Mouse (Mus musculus) G1E (cell line): Measurements from ENCODE around the gene Kcnip2. TPM values are rescaled to one million over a fixed set of nuclear protein-coding genes. Genes with fewer than 3 reads are reported as not detected.

Experiments
- ATAC-seq: 2 replicates; pipeline ENCODE4 v1.8.0; 2016; ENCODE audit warnings: mild to moderate bottlenecking; ENCODE audit not compliant: insufficient number of reproducible peaks, poor library complexity, low FRiP score, severe bottlenecking; ENCODE audit errors: extremely low read depth
- DNase-seq: peaks from one replicate; pipeline ENCODE4 v3.0.0; 2012; ENCODE audit warnings: low spot score
- H3K27me3 ChIP-seq: 2 replicates; pipeline ENCODE4 v1.6.1; 2012; ENCODE audit warnings: mild to moderate bottlenecking, low read length, inconsistent platforms; ENCODE audit not compliant: insufficient read depth
- H3K36me3 ChIP-seq: replicated peaks from 2 replicates; pipeline ENCODE3; 2012; ENCODE audit warnings: mild to moderate bottlenecking, inconsistent platforms
- H3K4me1 ChIP-seq: 2 replicates; pipeline ENCODE4 v1.6.1; 2012; ENCODE audit warnings: low read depth, low read length, inconsistent platforms, mixed read lengths; ENCODE audit not compliant: insufficient read depth
- H3K4me3 ChIP-seq: 2 replicates; pipeline ENCODE4 v1.5.1; 2012; ENCODE audit warnings: low read depth, mild to moderate bottlenecking, inconsistent platforms, low read length, moderate library complexity, mixed read lengths
- H3K9me3 ChIP-seq: replicated peaks from 2 replicates; pipeline ENCODE4 v1.6.1; 2012; ENCODE audit warnings: inconsistent platforms
- CTCF ChIP-seq: IDR thresholded peaks from 2 replicates; pipeline ENCODE4 v1.5.1; 2012; ENCODE audit warnings: low read depth, low read length, inconsistent platforms, mixed read lengths
- GATA1 ChIP-seq: IDR thresholded peaks from 2 replicates; pipeline ENCODE4 v1.6.1; 2012; ENCODE audit warnings: borderline replicate concordance, low read length, inconsistent platforms, mixed read lengths
- GATA2 ChIP-seq: IDR thresholded peaks from 2 replicates; pipeline ENCODE4 v1.6.1; 2012; ENCODE audit warnings: low read depth, low read length, inconsistent platforms, borderline replicate concordance
- POLR2AphosphoS5 ChIP-seq: IDR thresholded peaks from 2 replicates; pipeline ENCODE4 v1.6.1; 2012; ENCODE audit warnings: low read depth, low read length, inconsistent platforms; ENCODE audit not compliant: insufficient replicate concordance
- TAL1 ChIP-seq: conservative IDR thresholded peaks from 2 replicates; pipeline ENCODE4 v1.6.1; 2012; ENCODE audit warnings: low read depth, low read length, inconsistent platforms, mixed read lengths
- polyA plus RNA-seq: library from polyadenylated mRNA; stranded (reverse); fragments of >175 nt; gene quantifications from 2 replicates; pipeline ENCODE4 v1.2.3, GENCODE M21; 2012
- total RNA-seq, 2 experiments: library from RNA; stranded (forward) in 1 of 2; stranded (reverse) in 1 of 2; fragments of 200-1000 nt in 1 of 2; fragments of >200 nt in 1 of 2; fragmentation: Nextera tagmentation in 1 of 2; gene quantifications; 2 replicates each; pipeline ENCODE4 v1.2.3; 2014 to 2017

Gene Kcnip2
- total and polyA plus RNA-seq, 3 experiments, result 0.05 TPM; not detected in 2

GRCm38 (mm10) chr19:45826146-45826545 lies 10.3 kb upstream of the Kcnip2 start:
- Histone ChIP-seq H3K27me3 (no peaks in the 10 kb centered on the region), H3K4me3 (no peak overlapping the region), H3K36me3 (no peaks in the 10 kb centered on the region), H3K9me3 (no peaks in the 10 kb centered on the region), H3K4me1 (no peaks in the 10 kb centered on the region)
- no peak for TF ChIP-seq GATA2
- DNase-seq (no peak), ATAC-seq (no peak)

- peaks cover 13% of the 10 kb centered on the region for H3K36me3 ChIP-seq
- DNase-seq, result no peak
- ATAC-seq, result no peak
- H3K4me3 ChIP-seq, result no peak overlapping the region
- no peaks in the 10 kb centered on the region for H3K27me3 ChIP-seq
- TF ChIP-seq CTCF (no peak), GATA2 (no peak), TAL1 (no peak), POLR2AphosphoS5 (no peak), GATA1 (no peak)
- no peaks in the 10 kb centered on the region for H3K4me1 ChIP-seq
- no peaks in the 10 kb centered on the region for H3K9me3 ChIP-seq
Measured at GRCm38 (mm10) chr19:45821832-45822231, 6.0 kb upstream of the Kcnip2 start.

- Histone ChIP-seq H3K9me3 (no peaks in the 10 kb centered on the region), H3K36me3 (peaks cover 13% of the 10 kb centered on the region), H3K4me3 (no peak overlapping the region), H3K27me3 (peaks cover 7% of the 10 kb centered on the region; the same call in 1 of the 2 replicates), H3K4me1 (no peaks in the 10 kb centered on the region)
- DNase-seq, result no peak
- ATAC-seq, result no peak
- TF ChIP-seq GATA1 (no peak), CTCF (no peak), GATA2 (no peak), TAL1 (no peak), POLR2AphosphoS5 (no peak)
Measured at GRCm38 (mm10) chr19:45817816-45818490, 2.1 kb upstream of the Kcnip2 start.

GRCm38 (mm10) chr19:45816727-45817126 lies 866 bp upstream of the Kcnip2 start:
- no peak for DNase-seq
- peaks cover 11% of the 10 kb centered on the region for H3K4me1 ChIP-seq
- peaks cover 12% of the 10 kb centered on the region for H3K27me3 ChIP-seq
- no peaks in the 10 kb centered on the region for H3K9me3 ChIP-seq
- no peak overlapping the region for H3K4me3 ChIP-seq
- H3K36me3 ChIP-seq, result peaks cover 13% of the 10 kb centered on the region
- ATAC-seq, result no peak
- no peak for TF ChIP-seq GATA1
- no peak for TF ChIP-seq CTCF
- no peak for TF ChIP-seq POLR2AphosphoS5
- no peak for TF ChIP-seq TAL1
- no peak for TF ChIP-seq GATA2

- peaks cover 11% of the 10 kb centered on the region for H3K4me1 ChIP-seq
- H3K4me3 ChIP-seq, result no peak overlapping the region
- DNase-seq (no peak), ATAC-seq (no peak)
- peaks cover 13% of the 10 kb centered on the region for H3K36me3 ChIP-seq
- TF ChIP-seq GATA2 (no peak), TAL1 (no peak), POLR2AphosphoS5 (no peak), CTCF (no peak), GATA1 (no peak)
- H3K27me3 ChIP-seq, result peaks cover 17% of the 10 kb centered on the region
- no peaks in the 10 kb centered on the region for H3K9me3 ChIP-seq
Measured at GRCm38 (mm10) chr19:45815170-45815569, 691 bp downstream of the Kcnip2 start.

- H3K4me3 ChIP-seq, result no peak overlapping the region
- no peaks in the 10 kb centered on the region for H3K9me3 ChIP-seq
- peaks cover 17% of the 10 kb centered on the region for H3K27me3 ChIP-seq
- peaks cover 11% of the 10 kb centered on the region for H3K4me1 ChIP-seq
- H3K36me3 ChIP-seq, result peaks cover 12% of the 10 kb centered on the region
- no peak for ATAC-seq
- TF ChIP-seq TAL1 (no peak), GATA2 (no peak), CTCF (no peak), GATA1 (no peak), POLR2AphosphoS5 (no peak)
- DNase-seq, result peak; percentile 53
Measured at GRCm38 (mm10) chr19:45813801-45814200, 2.1 kb downstream of the Kcnip2 start.
